Mouse (Mus musculus) kidney, adult 2 months (tissue): ENCODE data around the gene Marcks. TPM values are rescaled to one million over a fixed set of nuclear protein-coding genes. Genes with fewer than 3 reads are reported as not detected.

Experiments
- DNase-seq: peaks from one replicate; pipeline ENCODE4 v3.0.0; 2021
- H3K27ac ChIP-seq: fragments of 200-500 bp; 2 replicates; pipeline ENCODE4 v1.5.1; 2012; ENCODE audit warnings: low read depth, low read length, control low read depth, inconsistent platforms; ENCODE audit not compliant: insufficient read depth
- H3K27me3 ChIP-seq: fragments of 200-500 bp; replicated peaks from 2 replicates; pipeline ENCODE4 v1.6.1; 2012; ENCODE audit warnings: mild to moderate bottlenecking, moderate library complexity, low read length, inconsistent platforms; ENCODE audit not compliant: control insufficient read depth, insufficient read depth
- H3K36me3 ChIP-seq: fragments of 200-500 bp; 2 replicates; pipeline ENCODE4 v1.6.1; 2012; ENCODE audit warnings: mild to moderate bottlenecking, moderate library complexity, low read length, inconsistent platforms; ENCODE audit not compliant: control insufficient read depth, insufficient read depth
- H3K4me1 ChIP-seq: fragments of 200-500 bp; 2 replicates; pipeline ENCODE4 v1.6.1; 2011; ENCODE audit warnings: low read length; ENCODE audit not compliant: control insufficient read depth, insufficient read depth
- H3K4me3 ChIP-seq: fragments of 200-500 bp; 2 replicates; pipeline ENCODE4 v1.5.1; 2011; ENCODE audit warnings: mild to moderate bottlenecking, low read depth, low read length, control low read depth; ENCODE audit not compliant: insufficient read depth
- CTCF ChIP-seq: fragments of 200-500 bp; conservative IDR thresholded peaks from 2 replicates; pipeline ENCODE4 v1.5.1; 2011; ENCODE audit warnings: low read depth, mild to moderate bottlenecking, control low read depth, low read length, moderate library complexity, mixed read lengths; ENCODE audit not compliant: insufficient read depth, insufficient read length
- POLR2A ChIP-seq: fragments of 200-500 bp; IDR thresholded peaks from one replicate; pipeline ENCODE4 v1.6.1; 2011; ENCODE audit warnings: low read depth, low read length, control low read depth
- WGBS: fragments of 180-500 bp; shearing (Covaris S2); methylation state at CpG from one replicate; pipeline ENCODE4 v1.1.7; 2018; 5-methylcytosine and 5-hydroxymethylcytosine counted together
- polyA plus RNA-seq: library from polyadenylated mRNA; depleted of rRNA; stranded (reverse); fragments of >200 nt; gene quantifications from 2 replicates; pipeline ENCODE4 v1.2.3, GENCODE M21; 2012; rRNA removed

Gene Marcks
- polyA plus RNA-seq, result 14.4 and 15.3 TPM in 2 replicates

- Histone ChIP-seq H3K27ac (peak within 1 kb of the TSS; percentile 80), H3K4me3 (peak within 1 kb of the TSS; percentile 56), H3K36me3 (no peaks in the 10 kb centered on the region), H3K4me1 (0 out of 2 replicates have a peak, but pooled peaks cover 2% of the 10 kb centered on the region), H3K27me3 (peaks cover 1% of the 10 kb centered on the region; the same call in 1 of the 2 replicates)
- no peak for TF ChIP-seq POLR2A
- no peak for TF ChIP-seq CTCF
- WGBS, result under 1% methylated on average over 39 of the region's 39 CpGs
- DNase-seq, result peak; percentile 91
Measured at GRCm38 (mm10) chr10:37138778-37139442, at the start of gene Marcks. Marcks (minus strand) TSS chr10:37138920.

GRCm38 (mm10) chr10:37177071-37177470, 38.4 kb upstream of the Marcks start:
- no peak for DNase-seq
- Histone ChIP-seq H3K27ac (no peak overlapping the region), H3K36me3 (no peaks in the 10 kb centered on the region), H3K4me1 (no peaks in the 10 kb centered on the region), H3K27me3 (no peaks in the 10 kb centered on the region), H3K4me3 (no peak overlapping the region)
- TF ChIP-seq POLR2A, result no peak
- TF ChIP-seq CTCF, result no peak
- 92% methylated on average over 3 of the region's 3 CpGs for WGBS

- no peaks in the 10 kb centered on the region for H3K27me3 ChIP-seq
- no peak for TF ChIP-seq CTCF
- DNase-seq, result no peak
- 85% methylated on average over 8 of the region's 8 CpGs for WGBS
- H3K27ac ChIP-seq, result no peak overlapping the region
- H3K36me3 ChIP-seq, result no peaks in the 10 kb centered on the region
- no peaks in the 10 kb centered on the region for H3K4me1 ChIP-seq
- no peak overlapping the region for H3K4me3 ChIP-seq
Measured at GRCm38 (mm10) chr10:37172416-37172950, 33.8 kb upstream of the Marcks start.

GRCm38 (mm10) chr10:37171711-37172415, 33.1 kb upstream of the Marcks start:
- TF ChIP-seq POLR2A (no peak), CTCF (no peak)
- no peaks in the 10 kb centered on the region for H3K4me1 ChIP-seq
- H3K27ac ChIP-seq, result no peak overlapping the region
- no peaks in the 10 kb centered on the region for H3K36me3 ChIP-seq
- WGBS, result 93% methylated on average over 3 of the region's 3 CpGs
- H3K27me3 ChIP-seq, result no peaks in the 10 kb centered on the region
- H3K4me3 ChIP-seq, result no peak overlapping the region
- no peak for DNase-seq

DNA sequence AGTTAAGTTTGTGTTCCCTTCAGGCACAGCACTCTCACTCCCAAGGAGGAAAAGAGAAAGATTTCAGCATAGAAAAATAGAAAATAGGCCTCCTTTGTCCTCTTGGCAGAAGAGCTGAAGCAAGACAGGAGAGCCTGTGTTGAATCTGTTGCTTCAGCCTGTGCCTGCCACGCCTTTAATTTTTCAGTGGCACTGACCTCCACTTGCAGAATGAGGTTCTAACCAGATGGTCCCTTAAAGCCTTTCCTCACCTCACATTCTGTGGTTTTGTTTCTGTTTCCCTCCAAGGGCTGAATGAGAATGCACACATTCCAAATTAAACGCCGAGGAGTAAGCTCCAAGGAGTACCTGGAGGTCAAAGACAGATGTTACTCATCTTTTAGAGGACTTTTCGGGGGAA, 32.2 kb upstream of the Marcks start:
- Histone ChIP-seq H3K4me1 (no peaks in the 10 kb centered on the region), H3K4me3 (no peak overlapping the region), H3K27ac (no peak overlapping the region), H3K36me3 (no peaks in the 10 kb centered on the region), H3K27me3 (no peaks in the 10 kb centered on the region)
- DNase-seq, result no peak
- WGBS, result 89% methylated on average over 4 of the region's 4 CpGs
- TF ChIP-seq POLR2A, result no peak
- no peak for TF ChIP-seq CTCF

DNA sequence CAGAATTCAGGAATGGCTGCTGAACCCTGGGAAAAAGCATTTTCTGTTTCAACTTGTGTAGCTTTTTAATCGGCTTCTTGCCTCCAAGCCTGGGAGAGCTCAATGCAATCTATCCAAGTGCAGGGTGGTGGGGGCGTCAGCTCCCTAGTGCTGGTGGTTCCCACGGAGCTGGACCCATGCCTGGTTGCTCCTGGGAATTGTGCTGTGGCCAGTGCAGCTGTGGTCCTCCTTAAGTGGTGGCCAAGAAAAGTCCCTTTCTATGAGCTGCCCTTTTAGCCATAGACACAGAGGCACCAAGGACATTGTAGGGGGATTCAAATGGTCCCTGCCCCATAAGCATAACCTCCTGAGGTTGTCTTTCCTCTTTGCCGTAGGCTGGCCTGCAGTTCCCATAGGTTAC, 31.7 kb upstream of the Marcks start:
- Histone ChIP-seq H3K27ac (no peak overlapping the region), H3K36me3 (no peaks in the 10 kb centered on the region), H3K4me3 (no peak overlapping the region), H3K4me1 (no peaks in the 10 kb centered on the region), H3K27me3 (no peaks in the 10 kb centered on the region)
- no peak for DNase-seq
- 71% methylated on average over 4 of the region's 4 CpGs for WGBS
- TF ChIP-seq POLR2A, result no peak
- no peak for TF ChIP-seq CTCF

- Histone ChIP-seq H3K27me3 (no peaks in the 10 kb centered on the region), H3K27ac (no peak overlapping the region), H3K36me3 (no peaks in the 10 kb centered on the region), H3K4me3 (no peak overlapping the region), H3K4me1 (no peaks in the 10 kb centered on the region)
- DNase-seq, result no peak
- TF ChIP-seq POLR2A (no peak), CTCF (no peak)
- WGBS, result 74% methylated on average over 2 of the region's 2 CpGs
Measured at GRCm38 (mm10) chr10:37167527-37167926, 28.8 kb upstream of the Marcks start.
